Mouse (Mus musculus): ENCODE data around the gene Itgb1.

Itgb1 gene

GRCm38 (mm10) chr8:128685507-128686428 is at the start of gene Itgb1:
Itgb1 (plus strand) TSS chr8:128685654.
- DNase-seq (ENCODE audit: low spot score in 2 of 2): peak; percentile 82 to 83

GRCm38 (mm10) chr8:128643104-128643503 is 42.4 kb upstream of the Itgb1 start:
- no peak for DNase-seq (ENCODE audit: low spot score in 2 of 2)

GRCm38 (mm10) chr8:128645452-128645851 is 40.0 kb upstream of the Itgb1 start:
- no peak for DNase-seq (ENCODE audit: low spot score in 2 of 2)

- DNase-seq (ENCODE audit: low spot score in 2 of 2): no peak
Observed at GRCm38 (mm10) chr8:128646456-128646855, 39.0 kb upstream of the Itgb1 start.

GRCm38 (mm10) chr8:128648071-128648470 is 37.4 kb upstream of the Itgb1 start:
- no peak for DNase-seq (ENCODE audit: low spot score in 2 of 2)

GRCm38 (mm10) chr8:128650331-128650855 is 35.1 kb upstream of the Itgb1 start:
- DNase-seq (ENCODE audit: low spot score in 2 of 2): no peak

- DNase-seq (ENCODE audit: low spot score in 2 of 2): peak in 1 of 2 experiments; percentile 33
Observed at GRCm38 (mm10) chr8:128652399-128653109, 32.9 kb upstream of the Itgb1 start.

- DNase-seq (ENCODE audit: low spot score in 2 of 2): no peak
Observed at GRCm38 (mm10) chr8:128653642-128654364, 31.7 kb upstream of the Itgb1 start.

- peak; percentile 42 to 45 for DNase-seq (ENCODE audit: low spot score in 2 of 2)
Observed at GRCm38 (mm10) chr8:128654365-128655099, 30.9 kb upstream of the Itgb1 start.

- DNase-seq (ENCODE audit: low spot score in 2 of 2): no peak
Observed at GRCm38 (mm10) chr8:128662144-128662543, 23.3 kb upstream of the Itgb1 start.

GRCm38 (mm10) chr8:128662696-128663095 is 22.8 kb upstream of the Itgb1 start:
- no peak for DNase-seq (ENCODE audit: low spot score in 2 of 2)

GRCm38 (mm10) chr8:128663106-128663505 is 22.3 kb upstream of the Itgb1 start:
- DNase-seq (ENCODE audit: low spot score in 2 of 2): no peak

- DNase-seq (ENCODE audit: low spot score in 2 of 2): no peak
Observed at GRCm38 (mm10) chr8:128666576-128667263, 18.7 kb upstream of the Itgb1 start.

- DNase-seq (ENCODE audit: low spot score in 2 of 2): no peak
Observed at GRCm38 (mm10) chr8:128671813-128672212, 13.6 kb upstream of the Itgb1 start.

GRCm38 (mm10) chr8:128672441-128672840 is 13.0 kb upstream of the Itgb1 start:
- DNase-seq (ENCODE audit: low spot score in 2 of 2): no peak

- DNase-seq (ENCODE audit: low spot score in 2 of 2): no peak
Observed at GRCm38 (mm10) chr8:128672950-128673349, 12.5 kb upstream of the Itgb1 start.

- DNase-seq (ENCODE audit: low spot score in 2 of 2): no peak
Observed at GRCm38 (mm10) chr8:128675848-128676629, 9.4 kb upstream of the Itgb1 start.

GRCm38 (mm10) chr8:128679909-128680308 is 5.5 kb upstream of the Itgb1 start:
- DNase-seq (ENCODE audit: low spot score in 2 of 2): peak; percentile 10 to 29

GRCm38 (mm10) chr8:128680548-128681325 is 4.7 kb upstream of the Itgb1 start:
- DNase-seq (ENCODE audit: low spot score in 2 of 2): no peak
